Mouse (Mus musculus): ENCODE measurements at regions not wholly inside any gene's neighbourhood (a gene's known extent, or its start where the extent isn't known, plus 50 kb on each side); places are given as distances from the start of the nearest gene placed in this dataset.

- DNase-seq (ENCODE audit: low spot score in 2 of 2) = no peak
Measured at GRCm38 (mm10) chr8:17596559-17596958, 1381.5 kb downstream of the Defb40 start.

DNA sequence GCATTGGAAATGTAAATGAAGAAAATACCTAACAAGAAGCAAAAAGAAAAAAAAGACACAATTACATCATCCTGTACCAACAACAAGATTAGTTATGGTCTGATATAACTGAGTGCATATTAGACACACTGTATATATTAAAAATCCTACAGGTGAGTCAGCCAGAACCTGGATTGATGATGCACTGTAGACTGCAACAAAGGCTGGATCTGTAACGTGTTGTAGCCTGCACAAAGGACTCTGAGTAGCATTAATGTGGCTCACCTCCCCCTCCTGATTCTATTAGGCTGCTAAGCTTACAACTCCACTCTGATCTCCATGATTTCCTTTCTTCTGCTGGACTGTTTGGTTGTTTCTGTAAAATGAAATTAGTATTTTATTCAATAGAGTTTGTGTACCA is 1383.4 kb downstream of the Defb40 start:
- DNase-seq (ENCODE audit: low spot score in 2 of 2) = no peak

- no peak for DNase-seq (ENCODE audit: low spot score in 2 of 2)
Measured at GRCm38 (mm10) chr8:17590135-17590534, 1387.9 kb downstream of the Defb40 start.

- DNase-seq (ENCODE audit: low spot score in 2 of 2) = no peak
Measured at GRCm38 (mm10) chr8:17588189-17588588, 1389.9 kb downstream of the Defb40 start.

GRCm38 (mm10) chr8:17587261-17587861 is 1390.7 kb downstream of the Defb40 start:
- no peak for DNase-seq (ENCODE audit: low spot score in 2 of 2)
